Mouse (Mus musculus) heart, adult 8-10 months (tissue): ENCODE results near the gene Rtp2. TPM values are rescaled to one million over a fixed set of nuclear protein-coding genes. Genes with fewer than 3 reads are reported as not detected.

Experiments
- DNase-seq: peaks from one replicate; pipeline ENCODE4 v3.0.0; 2022; ENCODE audit warnings: low spot score
- total RNA-seq, 4 experiments: library from RNA; stranded (reverse); gene quantifications; 2 replicates each; pipeline ENCODE4 v1.2.4; 2022

Rtp2 gene
- total RNA-seq, 4 experiments from 2014 or later = not detected

DNA sequence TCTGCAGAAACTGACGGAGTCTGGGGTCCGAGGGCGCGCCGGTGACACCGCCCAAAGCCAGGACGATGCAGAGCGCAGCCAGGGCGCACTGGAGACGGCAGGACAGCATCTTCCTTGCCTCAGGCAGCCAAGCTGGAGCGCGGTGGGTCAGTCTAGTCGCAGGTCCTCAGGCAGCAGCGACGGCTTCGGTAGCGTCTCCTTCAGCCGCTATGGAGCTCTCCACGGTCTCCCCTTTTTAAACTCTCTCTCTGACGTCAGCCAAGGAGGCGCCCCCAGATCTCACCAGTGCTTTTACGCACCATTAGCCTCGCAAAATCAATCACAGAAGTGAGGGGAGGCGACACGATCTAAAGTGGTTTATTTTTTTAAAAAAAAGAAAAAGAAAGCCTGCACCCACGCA, 41.6 kb downstream of the Rtp2 start, which contains the start of gene Sst:
Gene Sst, minus strand, starts transcription at position 323 of the 400 bp plus-strand sequence.
- no peak for DNase-seq

DNA sequence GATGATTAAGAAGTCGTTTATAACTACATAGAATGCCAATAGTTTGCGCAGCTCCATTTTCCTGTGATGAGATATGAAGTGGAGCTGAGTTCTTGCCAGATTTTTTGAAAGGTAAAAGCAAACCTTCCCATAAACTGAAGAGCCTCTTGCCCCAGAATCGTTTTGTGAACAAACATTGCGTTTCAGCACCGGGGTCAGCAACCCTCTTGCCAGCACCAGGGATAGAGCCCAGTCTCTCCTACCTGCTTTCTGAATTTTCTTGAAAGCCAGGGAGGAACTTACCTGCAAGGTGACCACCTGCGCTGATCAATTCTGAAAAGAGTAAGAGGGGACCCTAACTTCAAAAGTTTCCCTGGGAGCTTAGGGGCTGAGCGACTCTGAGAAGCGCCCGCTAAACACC, 42.0 kb downstream of the Rtp2 start:
- no peak for DNase-seq

DNA sequence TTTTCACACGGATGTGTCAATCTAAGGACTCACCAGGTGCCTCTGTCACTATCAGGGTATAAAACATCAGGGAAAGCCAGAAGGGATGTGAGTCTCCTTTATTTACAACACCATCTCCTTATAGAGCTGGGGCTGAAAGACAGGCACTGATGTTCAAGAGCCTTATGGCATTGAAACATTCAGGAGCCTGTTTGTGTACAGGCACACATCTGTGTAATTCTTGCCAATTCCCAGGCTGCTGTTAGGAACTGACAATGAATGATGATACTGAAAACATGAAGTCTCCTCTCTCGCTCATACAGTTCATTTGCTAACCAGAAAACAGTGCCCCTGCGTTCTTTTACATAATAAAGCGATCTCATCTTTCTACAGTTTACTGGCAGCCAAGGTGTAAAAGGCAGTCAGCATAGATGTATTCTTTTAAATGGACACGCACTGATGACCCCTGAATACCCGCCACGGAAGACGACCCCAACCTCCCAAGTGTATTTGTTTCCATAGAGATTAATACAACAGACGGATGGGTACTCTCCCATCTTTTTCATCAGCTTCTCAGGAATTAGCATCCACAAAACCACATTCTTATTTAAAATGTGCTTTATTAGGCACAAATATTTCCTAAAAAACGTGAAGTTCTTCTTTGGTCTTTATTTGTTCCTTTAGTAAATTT, 44.1 kb downstream of the Rtp2 start:
- no peak for DNase-seq

GRCm38 (mm10) chr16:23885098-23885497, 47.1 kb downstream of the Rtp2 start:
- DNase-seq = no peak

Other genes starting within 250 kb of the Rtp2 start
- gene Sst, start 41.4 kb downstream of the Rtp2 start, total RNA-seq = not detected
- gene Gm37419, start 56.1 kb upstream of the Rtp2 start, total RNA-seq = not detected
- gene Bcl6, start 56.5 kb upstream of the Rtp2 start, total RNA-seq = 10 to 100 TPM; 11.6 to 17.5 (median 14.8) TPM